Mouse (Mus musculus) C2C12 (cell line): ENCODE data around the gene Nuak1.

Source experiments
- CTCF ChIP-seq: IDR thresholded peaks from one replicate; pipeline ENCODE4 v1.5.1; 2011; ENCODE audit not compliant: control insufficient read depth, insufficient read depth, insufficient read length
- MYOG ChIP-seq: IDR thresholded peaks from one replicate; pipeline ENCODE4 v1.6.1; 2011; ENCODE audit not compliant: control insufficient read depth, insufficient read length; ENCODE audit errors: extremely low read depth

- TF ChIP-seq MYOG (no peak), CTCF (no peak)
Observed at GRCm38 (mm10) chr10:84411122-84412105, 29.0 kb downstream of the Nuak1 start.
